Mouse (Mus musculus): ENCODE measurements around the gene Olfr1318. TPM values are rescaled to one million over a fixed set of nuclear protein-coding genes. Genes with fewer than 3 reads are reported as not detected.

Gene Olfr1318
- polyA plus RNA-seq (2012; rRNA removed), result not detected in 2 replicates

DNA sequence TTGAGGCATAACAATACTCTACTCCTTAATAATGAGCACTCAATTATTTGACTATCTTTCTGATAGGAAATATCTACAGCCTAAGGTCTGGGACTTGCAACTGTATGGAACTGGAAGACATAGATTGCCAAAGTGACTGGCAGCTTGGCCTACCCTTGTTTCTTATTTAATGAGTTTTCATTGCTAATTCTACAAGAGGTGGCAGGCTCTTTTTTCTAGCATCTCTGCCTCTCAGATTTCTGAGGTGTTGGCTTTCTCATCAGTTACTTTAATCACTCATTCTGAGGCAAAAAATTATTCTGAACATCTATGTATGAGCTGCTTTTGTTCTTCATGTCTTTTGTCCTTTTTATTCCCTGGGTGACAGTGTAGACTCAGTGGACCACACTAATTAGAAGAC lies at the start of gene Olfr1318:
TSS of gene Olfr1318 (plus strand) at position 301 of the 400 bp plus-strand sequence.
- DNase-seq (ENCODE audit: low read depth), result no peak

DNA sequence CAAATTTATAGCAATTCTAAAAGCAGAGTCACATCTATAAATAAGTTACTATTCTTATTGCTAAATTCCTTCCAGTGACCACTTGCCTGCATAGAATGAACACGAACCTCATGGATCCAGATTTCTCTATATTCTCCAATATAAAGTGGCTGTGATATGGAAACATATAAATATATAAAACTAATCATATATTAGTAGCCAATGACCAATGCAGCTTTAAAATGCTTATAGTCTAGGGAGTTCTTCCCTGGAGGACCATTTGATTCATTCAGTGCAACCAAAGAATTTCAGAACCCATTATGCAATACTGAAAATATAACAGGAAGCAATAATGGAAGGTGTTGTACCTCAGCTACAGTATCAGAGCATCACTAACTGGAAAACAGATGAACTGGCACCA lies 38.7 kb upstream of the Olfr1318 start, which contains the start of gene Olfr1315-ps1:
TSS of gene Olfr1315-ps1 (minus strand) at position 101 of the 400 bp plus-strand sequence.
- DNase-seq (ENCODE audit: low read depth), result no peak

DNA sequence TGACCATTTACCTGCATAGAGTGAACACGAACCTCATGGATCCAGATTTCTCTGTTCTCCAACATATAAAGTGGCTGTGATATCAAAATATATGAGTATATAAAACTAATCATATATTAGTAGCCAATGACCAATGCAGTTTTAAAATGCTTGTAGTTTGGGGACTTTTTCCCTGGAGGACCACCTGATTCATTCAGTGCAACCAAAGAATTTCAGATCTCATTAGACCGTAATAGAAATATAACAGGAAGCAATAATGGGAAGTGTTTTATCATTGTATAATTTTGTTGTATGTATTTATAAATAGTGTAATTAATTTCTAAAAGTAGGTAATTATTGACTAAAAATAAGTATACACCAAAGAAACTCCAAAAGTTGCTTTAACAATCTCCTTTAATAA lies 19.1 kb upstream of the Olfr1318 start, which contains the start of gene Olfr1316:
TSS of gene Olfr1316 (minus strand) at position 101 of the 400 bp plus-strand sequence.
- no peak for DNase-seq (ENCODE audit: low read depth)

DNA sequence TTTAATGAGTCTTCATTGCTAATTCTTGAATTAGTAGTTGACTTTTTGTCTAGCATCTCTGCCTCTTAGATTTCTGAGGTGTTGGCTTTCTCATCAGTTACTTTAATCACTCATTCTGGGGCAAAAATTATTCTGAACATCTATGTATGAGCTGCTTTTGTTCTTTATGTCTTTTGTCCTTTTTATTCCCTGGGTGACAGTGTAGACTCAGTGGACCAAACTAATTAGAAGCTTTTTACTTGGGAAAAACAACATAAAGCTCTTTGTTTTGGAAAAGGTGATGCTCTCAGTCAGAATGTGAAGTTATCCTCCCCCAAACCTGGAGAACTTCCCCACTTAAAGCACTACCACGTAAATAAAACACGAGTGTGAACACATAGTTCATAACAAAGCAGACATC lies 14.0 kb upstream of the Olfr1318 start, which contains the start of gene Olfr1317:
TSS of gene Olfr1317 (plus strand) at position 301 of the 400 bp plus-strand sequence.
- no peak for DNase-seq (ENCODE audit: low read depth)

DNA sequence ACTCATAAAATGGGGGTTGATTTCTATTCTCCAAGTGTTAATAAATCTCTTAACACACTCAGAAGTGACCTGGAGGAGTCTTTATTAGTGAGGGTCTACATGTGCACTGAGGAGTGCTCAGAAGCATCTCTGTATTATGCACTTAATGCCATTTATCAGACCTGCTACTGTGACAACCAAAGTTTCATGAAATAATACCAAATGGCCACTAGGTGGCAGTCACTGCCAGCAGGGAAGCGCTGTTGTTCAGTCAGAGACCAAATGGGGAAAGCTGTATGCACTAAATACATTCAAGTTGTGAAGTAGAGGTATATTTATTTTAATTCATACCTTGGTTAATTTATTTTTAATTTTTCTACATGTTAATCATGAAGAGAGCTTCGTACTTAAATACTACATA lies 42.9 kb downstream of the Olfr1318 start:
- no peak for DNase-seq (ENCODE audit: low read depth)

DNA sequence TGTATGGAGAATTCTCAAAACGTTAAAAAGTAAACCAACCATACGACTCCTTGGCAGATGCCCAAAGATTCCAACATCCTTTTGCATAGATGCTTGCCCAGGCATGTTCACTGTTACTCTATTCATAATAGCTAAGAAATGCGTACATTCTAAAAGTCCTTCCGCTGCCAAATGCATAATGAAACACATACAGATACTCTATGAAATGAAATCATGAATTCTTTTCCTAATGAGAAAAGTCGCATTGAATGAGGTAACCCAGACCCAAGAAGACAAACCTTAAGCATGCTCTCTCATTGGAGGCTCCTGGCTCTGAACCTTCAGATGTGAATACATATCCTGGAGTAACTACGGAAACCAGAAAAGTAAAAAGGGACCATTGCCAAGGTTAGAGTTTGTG lies 49.1 kb downstream of the Olfr1318 start:
- no peak for DNase-seq (ENCODE audit: low read depth)

Other genes with a start within 250 kb of the Olfr1318 start
- not detected in 2 replicates for gene Olfr1306, start 237.9 kb upstream of the Olfr1318 start, polyA plus RNA-seq (2012; rRNA removed)
- gene Olfr1307, start 204.8 kb upstream of the Olfr1318 start, polyA plus RNA-seq (2012; rRNA removed), result not detected in 2 replicates
- gene Olfr1308, start 189.3 kb upstream of the Olfr1318 start, polyA plus RNA-seq (2012; rRNA removed), result not detected in 2 replicates
- not detected in 2 replicates for gene Olfr1309, start 163.9 kb upstream of the Olfr1318 start, polyA plus RNA-seq (2012; rRNA removed)
- gene Olfr1310, start 141.5 kb upstream of the Olfr1318 start, polyA plus RNA-seq (2012; rRNA removed), result not detected in 2 replicates
- gene Olfr1311, start 129.8 kb upstream of the Olfr1318 start, polyA plus RNA-seq (2012; rRNA removed), result not detected in 2 replicates
- gene Olfr1312, start 104.0 kb upstream of the Olfr1318 start, polyA plus RNA-seq (2012; rRNA removed), result not detected in 2 replicates
- gene Olfr1313, start 76.4 kb upstream of the Olfr1318 start, polyA plus RNA-seq (2012; rRNA removed), result not detected in 2 replicates
- not detected in 2 replicates for gene Olfr1314, start 57.4 kb upstream of the Olfr1318 start, polyA plus RNA-seq (2012; rRNA removed)
- not detected in 2 replicates for gene Olfr1315-ps1, start 38.8 kb upstream of the Olfr1318 start, polyA plus RNA-seq (2012; rRNA removed)
- not detected in 2 replicates for gene Olfr1316, start 19.2 kb upstream of the Olfr1318 start, polyA plus RNA-seq (2012; rRNA removed)
- gene Olfr1317, start 13.9 kb upstream of the Olfr1318 start, polyA plus RNA-seq (2012; rRNA removed), result not detected in 2 replicates
- gene Lpcat4, start 85.3 kb downstream of the Olfr1318 start, polyA plus RNA-seq (2012; rRNA removed), result 9.8 and 13.7 TPM in 2 replicates
- 0.03 TPM in 1 of 2 replicates, not detected in the other for gene Nutm1, start 105.1 kb downstream of the Olfr1318 start, polyA plus RNA-seq (2012; rRNA removed)
- gene Nop10, start 107.7 kb downstream of the Olfr1318 start, polyA plus RNA-seq (2012; rRNA removed), result 115 and 152 TPM in 2 replicates
- gene Slc12a6, start 111.6 kb downstream of the Olfr1318 start, polyA plus RNA-seq (2012; rRNA removed), result 23.4 and 25.2 TPM in 2 replicates
- not detected in 2 replicates for gene Gm21985, start 112.1 kb downstream of the Olfr1318 start, polyA plus RNA-seq (2012; rRNA removed)
- gene Emc4, start 213.8 kb downstream of the Olfr1318 start, polyA plus RNA-seq (2012; rRNA removed), result 133 and 158 TPM in 2 replicates
- 3.8 and 3.9 TPM in 2 replicates for gene Katnbl1, start 225.0 kb downstream of the Olfr1318 start, polyA plus RNA-seq (2012; rRNA removed)

Measured in gonadal fat pad, adult 2 months (tissue).